Mouse (Mus musculus) forebrain, embryonic 10.5 days (tissue): ENCODE data around the gene Gapt. TPM values are rescaled to one million over a fixed set of nuclear protein-coding genes. Genes with fewer than 3 reads are reported as not detected.
A peak's percentile ranks its signal among the peaks of the same experiment; 100 is the strongest.
"Not testable (repeated sequence)": the region's sequence is repeated elsewhere in the genome, so short reads cannot be mapped to it uniquely, and the experiment has no call there.

Experiments used
- DNase-seq: peaks from one replicate; pipeline ENCODE4 v3.0.0-alpha.2; 2017; ENCODE audit warnings: low spot score; ENCODE audit errors: extremely low spot score
- H3K27ac ChIP-seq: fragments of 300-500 bp; sonication (generic); 2 replicates; pipeline ENCODE4 v1.5.1; 2016; ENCODE audit warnings: mild to moderate bottlenecking
- H3K27me3 ChIP-seq: fragments of 300-500 bp; sonication (generic); 2 replicates; pipeline ENCODE4 v1.6.1; 2016; ENCODE audit warnings: mild to moderate bottlenecking; ENCODE audit not compliant: poor library complexity, severe bottlenecking
- H3K36me3 ChIP-seq: fragments of 300-500 bp; sonication (generic); replicated peaks from 2 replicates; pipeline ENCODE4 v1.6.1; 2016; ENCODE audit warnings: mild to moderate bottlenecking, moderate library complexity
- H3K4me1 ChIP-seq: fragments of 300-500 bp; sonication (generic); 2 replicates; pipeline ENCODE4 v1.6.1; 2016
- H3K4me3 ChIP-seq: fragments of 300-500 bp; sonication (generic); 2 replicates; pipeline ENCODE4 v1.5.1; 2016; ENCODE audit warnings: mild to moderate bottlenecking, moderate library complexity
- H3K9me3 ChIP-seq: fragments of 300-500 bp; sonication (generic); 2 replicates; pipeline ENCODE4 v1.6.1; 2016; ENCODE audit warnings: mild to moderate bottlenecking, moderate library complexity
- WGBS: fragments of 180-500 bp; shearing (Covaris S2); methylation state at CpG from one replicate; pipeline ENCODE4 v1.1.7; 2016; 5-methylcytosine and 5-hydroxymethylcytosine counted together
- polyA plus RNA-seq: library from polyadenylated mRNA; unstranded; fragments of >200 nt; fragmentation: Nextera tagmentation; extraction: Ambion mirVana; gene quantifications from 2 replicates; pipeline ENCODE4 v1.2.1, GENCODE M21; 2016

Gapt gene
- polyA plus RNA-seq, 1 experiment from 2014 or later, result 0.14 TPM

DNA sequence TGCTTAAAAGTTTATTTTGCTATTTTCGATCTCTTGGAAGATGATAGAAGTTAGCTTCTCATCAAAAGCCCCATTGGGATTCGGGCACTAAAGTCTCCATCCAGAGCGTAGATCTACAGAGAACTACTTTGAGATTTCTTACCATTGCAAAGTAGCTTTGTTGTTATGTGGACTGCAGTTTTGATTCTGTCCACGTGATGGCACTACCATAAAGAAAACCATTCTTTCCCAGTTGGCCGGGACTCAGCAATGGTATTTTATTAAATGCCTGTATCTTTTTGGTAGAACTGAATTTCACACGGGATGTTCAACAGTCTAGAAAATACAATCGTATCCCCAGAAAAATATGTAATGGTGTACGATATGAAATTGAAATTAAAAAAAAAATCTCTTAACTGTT is 35.2 kb upstream of the Gapt start:
- peaks cover 27% of the 10 kb centered on the region for H3K4me1 ChIP-seq
- H3K9me3 ChIP-seq, result peaks cover 12% of the 10 kb centered on the region
- H3K27me3 ChIP-seq, result peaks cover 32% of the 10 kb centered on the region
- H3K36me3 ChIP-seq, result no peaks in the 10 kb centered on the region
- H3K27ac ChIP-seq, result no peak overlapping the region
- DNase-seq, result peak; percentile 45
- H3K4me3 ChIP-seq, result no peak overlapping the region
- WGBS, result 34% methylated on average over 8 of the region's 8 CpGs

DNA sequence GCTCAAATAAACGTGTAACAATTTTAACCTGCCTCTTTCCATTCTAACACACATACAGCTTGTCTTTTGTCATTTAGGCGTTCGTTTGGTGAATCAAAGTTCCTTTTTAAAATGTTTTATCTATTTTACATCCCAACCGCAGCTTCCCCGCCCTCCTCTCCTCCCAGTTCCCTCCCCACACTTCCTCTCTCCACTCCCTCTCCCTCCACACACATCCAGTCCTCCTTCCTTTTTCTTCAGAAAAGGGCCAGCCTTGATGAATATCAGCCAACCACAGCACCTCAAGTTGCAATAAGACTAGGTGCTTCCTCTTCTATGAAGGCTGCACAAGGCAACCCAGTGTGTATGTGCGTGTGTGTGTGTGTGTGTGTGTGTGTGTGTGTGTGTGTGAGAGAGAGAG is 27.5 kb upstream of the Gapt start:
- DNase-seq, result no peak
- Histone ChIP-seq H3K4me3 (no peak overlapping the region), H3K9me3 (peaks cover 7% of the 10 kb centered on the region), H3K4me1 (no peaks in the 10 kb centered on the region), H3K36me3 (no peaks in the 10 kb centered on the region), H3K27ac (no peak overlapping the region), H3K27me3 (no peaks in the 10 kb centered on the region)
- WGBS, result 77% methylated on average over 6 of the region's 6 CpGs

DNA sequence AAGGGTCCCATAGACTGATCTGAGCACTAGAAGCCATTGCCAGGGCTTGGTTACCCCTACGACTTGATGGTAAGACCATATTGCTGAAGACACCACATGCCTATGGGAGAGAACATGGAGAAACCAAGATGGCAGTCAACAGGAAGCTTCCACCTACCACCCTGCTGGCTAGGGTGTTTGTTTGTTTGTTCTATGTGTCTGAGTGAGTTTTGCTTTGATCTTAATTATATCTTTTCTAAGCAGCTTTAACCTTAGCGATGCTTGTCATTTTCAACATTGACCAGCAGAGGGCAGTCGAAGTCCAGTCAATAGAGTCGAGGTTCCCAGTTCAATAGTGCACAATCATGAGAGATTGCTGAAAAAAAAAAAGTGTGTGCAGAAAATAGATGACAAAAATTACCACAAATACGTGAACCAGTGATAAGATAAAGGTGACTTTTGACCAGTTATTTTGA is 25.5 kb upstream of the Gapt start:
- H3K27me3 ChIP-seq, result no peaks in the 10 kb centered on the region
- no peaks in the 10 kb centered on the region for H3K36me3 ChIP-seq
- H3K4me1 ChIP-seq, result no peaks in the 10 kb centered on the region
- WGBS, result 21% methylated on average over 5 of the region's 5 CpGs
- no peak overlapping the region for H3K4me3 ChIP-seq
- H3K27ac ChIP-seq, result no peak overlapping the region
- no peaks in the 10 kb centered on the region for H3K9me3 ChIP-seq
- DNase-seq, result peak; percentile 55

GRCm38 (mm10) chr13:110369673-110370072 is 12.7 kb upstream of the Gapt start:
- Histone ChIP-seq H3K4me3 (no peak overlapping the region), H3K36me3 (no peaks in the 10 kb centered on the region), H3K27ac (no peak overlapping the region), H3K4me1 (no peaks in the 10 kb centered on the region), H3K9me3 (no peaks in the 10 kb centered on the region), H3K27me3 (no peaks in the 10 kb centered on the region)
- 95% methylated on average over 1 of the region's 1 CpGs for WGBS
- no peak for DNase-seq

GRCm38 (mm10) chr13:110368556-110369040 is 11.6 kb upstream of the Gapt start:
- not testable (repeated sequence) for H3K4me1 ChIP-seq, H3K27me3 ChIP-seq, H3K9me3 ChIP-seq, H3K4me3 ChIP-seq, DNase-seq, H3K27ac ChIP-seq, H3K36me3 ChIP-seq
- WGBS, result 64% methylated on average over 6 of the region's 6 CpGs

DNA sequence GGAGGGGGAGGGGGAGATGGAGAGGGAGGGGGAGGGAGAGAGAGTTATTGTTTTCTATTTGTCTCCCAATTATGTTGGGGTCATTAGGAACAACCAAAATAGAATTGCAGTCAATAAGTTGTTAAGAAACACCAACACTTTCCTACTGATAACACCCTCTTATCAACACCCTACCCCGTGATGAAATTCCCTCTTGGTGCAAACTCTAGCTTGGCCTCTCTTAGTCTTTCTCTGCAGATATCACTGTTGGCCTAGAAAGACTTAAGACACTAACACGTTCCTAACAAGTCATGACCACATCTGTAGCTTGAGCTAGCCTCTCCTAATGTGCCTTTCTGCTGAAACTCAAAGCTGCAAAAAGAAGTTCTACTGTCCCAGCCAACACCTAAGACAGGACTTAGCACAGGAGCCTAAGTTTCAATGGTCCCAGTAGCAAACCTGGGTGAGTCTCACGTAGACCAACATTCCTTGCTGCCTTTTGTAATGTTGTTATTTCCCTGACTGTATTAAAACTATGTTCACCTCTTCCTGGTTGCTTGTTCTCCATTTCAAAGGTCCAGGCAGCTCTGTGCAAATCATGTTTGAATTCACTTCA is 11.1 kb upstream of the Gapt start:
- no peak overlapping the region for H3K27ac ChIP-seq
- 93% methylated on average over 3 of the region's 3 CpGs for WGBS
- no peaks in the 10 kb centered on the region for H3K36me3 ChIP-seq
- DNase-seq, result no peak
- no peaks in the 10 kb centered on the region for H3K4me1 ChIP-seq
- H3K27me3 ChIP-seq, result no peaks in the 10 kb centered on the region
- H3K9me3 ChIP-seq, result no peaks in the 10 kb centered on the region
- H3K4me3 ChIP-seq, result no peak overlapping the region

DNA sequence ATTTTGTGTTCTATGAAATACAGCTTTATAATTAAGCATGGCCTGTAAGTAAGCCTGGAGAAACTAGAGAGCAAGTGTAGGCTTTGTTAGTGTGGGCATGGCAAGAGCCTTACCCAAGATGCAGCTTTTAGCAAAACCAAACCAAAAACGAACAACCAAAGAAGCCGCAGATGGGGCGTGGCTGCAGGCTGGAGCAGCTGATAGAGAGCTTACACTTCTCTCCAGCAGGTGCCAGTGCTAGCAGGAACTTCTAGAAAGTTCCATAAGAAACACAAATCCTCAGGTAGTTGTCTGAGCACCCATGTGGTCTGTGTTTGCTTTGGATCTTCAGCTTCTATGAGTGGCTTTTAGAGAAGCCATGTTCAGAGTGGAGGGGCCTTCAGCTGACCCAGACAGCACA is 9.5 kb upstream of the Gapt start:
- 90% methylated on average over 3 of the region's 3 CpGs for WGBS
- Histone ChIP-seq H3K9me3 (no peaks in the 10 kb centered on the region), H3K27ac (no peak overlapping the region), H3K4me3 (no peak overlapping the region), H3K4me1 (no peaks in the 10 kb centered on the region), H3K36me3 (no peaks in the 10 kb centered on the region), H3K27me3 (no peaks in the 10 kb centered on the region)
- no peak for DNase-seq

DNA sequence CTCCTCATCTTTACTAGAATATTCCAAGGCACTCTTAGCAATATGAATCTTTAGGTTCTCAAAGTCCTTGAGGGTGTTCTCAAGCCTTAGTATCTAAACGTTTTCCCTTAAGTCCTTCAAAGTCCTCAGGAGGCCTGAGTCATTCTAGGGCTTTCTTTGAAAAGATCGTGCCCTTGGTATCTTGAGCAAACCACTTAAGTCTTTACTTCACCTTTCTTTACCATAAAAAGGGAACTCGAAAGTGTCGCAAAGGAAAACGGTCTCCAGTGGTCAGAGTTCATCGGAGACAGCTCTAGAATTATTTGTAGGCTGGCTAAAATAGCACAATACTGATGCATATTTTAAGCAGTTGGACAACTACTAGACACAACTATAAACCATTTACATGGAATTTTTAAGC is 6.7 kb upstream of the Gapt start:
- Histone ChIP-seq H3K27me3 (no peaks in the 10 kb centered on the region), H3K36me3 (no peaks in the 10 kb centered on the region), H3K4me3 (no peak overlapping the region), H3K4me1 (no peaks in the 10 kb centered on the region), H3K9me3 (no peaks in the 10 kb centered on the region), H3K27ac (no peak overlapping the region)
- WGBS, result 81% methylated on average over 6 of the region's 6 CpGs
- DNase-seq, result no peak

- Histone ChIP-seq H3K4me1 (peaks cover 6% of the 10 kb centered on the region), H3K27me3 (no peaks in the 10 kb centered on the region), H3K9me3 (no peaks in the 10 kb centered on the region), H3K36me3 (no peaks in the 10 kb centered on the region), H3K27ac (no peak overlapping the region), H3K4me3 (no peak overlapping the region)
- 90% methylated on average over 6 of the region's 6 CpGs for WGBS
- DNase-seq, result no peak
Measured at GRCm38 (mm10) chr13:110351051-110351450, 5.9 kb downstream of the Gapt start.

DNA sequence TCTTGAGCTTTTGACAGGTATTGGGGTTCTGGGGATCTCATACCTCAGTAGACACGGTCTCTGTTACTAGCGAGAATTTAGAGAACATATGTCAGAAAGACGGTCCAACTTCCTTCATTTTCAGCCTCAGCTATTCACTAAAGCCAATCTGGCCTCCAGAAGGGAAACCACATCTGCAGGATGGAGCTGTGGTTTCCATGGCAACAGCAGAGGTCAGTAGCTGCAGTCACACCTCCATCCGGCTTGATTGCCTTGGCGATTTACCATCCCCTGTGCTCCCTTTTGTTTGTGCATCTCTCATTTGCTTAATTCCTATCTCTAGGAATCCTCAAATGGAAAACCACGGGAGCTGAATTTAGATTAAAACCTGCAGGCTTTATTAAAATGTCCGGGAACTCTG is 10.3 kb downstream of the Gapt start:
- Histone ChIP-seq H3K36me3 (no peaks in the 10 kb centered on the region), H3K4me1 (peaks cover 11% of the 10 kb centered on the region), H3K27ac (no peak overlapping the region), H3K27me3 (no peaks in the 10 kb centered on the region), H3K4me3 (no peak overlapping the region), H3K9me3 (no peaks in the 10 kb centered on the region)
- peak; percentile 25 for DNase-seq
- WGBS, result 50% methylated on average over 7 of the region's 7 CpGs

DNA sequence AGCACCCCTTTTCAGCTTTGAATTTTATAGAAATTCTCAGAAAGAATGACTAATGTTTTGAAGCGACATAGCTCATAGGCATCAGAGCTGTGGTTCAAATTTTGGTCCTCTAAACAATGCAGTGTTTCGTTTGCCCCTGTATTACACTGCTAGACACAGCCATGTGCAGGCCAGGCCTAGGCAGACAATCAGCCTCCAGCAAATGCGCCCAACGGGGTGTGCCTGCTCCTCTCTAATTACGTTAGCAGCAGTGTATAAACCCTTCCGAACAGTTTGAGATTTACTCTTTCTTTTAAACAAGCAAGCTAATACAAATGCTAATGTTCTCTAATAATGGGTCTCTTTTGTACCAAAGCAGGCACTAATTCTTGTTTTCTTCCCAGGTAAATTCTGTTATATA is 14.4 kb downstream of the Gapt start:
- Histone ChIP-seq H3K9me3 (no peaks in the 10 kb centered on the region), H3K27ac (no peak overlapping the region), H3K4me3 (no peak overlapping the region), H3K27me3 (no peaks in the 10 kb centered on the region), H3K4me1 (peaks cover 11% of the 10 kb centered on the region), H3K36me3 (no peaks in the 10 kb centered on the region)
- no peak for DNase-seq
- 52% methylated on average over 6 of the region's 6 CpGs for WGBS

- Histone ChIP-seq H3K9me3 (peaks cover 4% of the 10 kb centered on the region; the same call in 1 of the 2 replicates), H3K36me3 (no peaks in the 10 kb centered on the region), H3K4me3 (no peak overlapping the region), H3K4me1 (no peaks in the 10 kb centered on the region), H3K27ac (no peak overlapping the region), H3K27me3 (no peaks in the 10 kb centered on the region)
- DNase-seq, result no peak
- 91% methylated on average over 14 of the region's 14 CpGs for WGBS
Measured at GRCm38 (mm10) chr13:110332958-110333597, 23.9 kb downstream of the Gapt start.

DNA sequence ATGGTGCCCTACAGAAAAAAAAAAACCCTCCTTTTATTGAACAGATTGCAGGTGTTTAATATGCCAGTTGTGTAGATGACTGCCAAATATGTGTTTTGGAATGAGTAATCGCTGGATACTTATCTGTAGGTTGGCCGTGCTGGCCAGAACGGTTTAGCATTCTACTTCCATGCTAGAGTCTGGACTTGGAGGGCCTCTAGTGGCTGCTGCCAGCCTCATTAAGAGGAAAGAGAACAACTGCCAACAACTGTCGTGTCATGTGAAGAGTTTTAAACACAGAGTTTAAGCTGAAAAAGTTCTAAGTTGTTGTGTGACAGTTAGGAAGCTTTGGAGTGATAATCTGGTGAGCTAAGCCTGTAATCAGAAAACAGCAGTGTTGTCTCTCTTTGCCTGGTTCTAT is 38.3 kb downstream of the Gapt start:
- DNase-seq, result no peak
- Histone ChIP-seq H3K4me3 (no peak overlapping the region), H3K9me3 (no peaks in the 10 kb centered on the region), H3K27me3 (no peaks in the 10 kb centered on the region), H3K27ac (no peak overlapping the region), H3K4me1 (no peaks in the 10 kb centered on the region), H3K36me3 (no peaks in the 10 kb centered on the region)
- WGBS, result 83% methylated on average over 4 of the region's 4 CpGs
